27 mouse cellular contexts compared by ENCODE assay signal in the genomic region with DNA sequence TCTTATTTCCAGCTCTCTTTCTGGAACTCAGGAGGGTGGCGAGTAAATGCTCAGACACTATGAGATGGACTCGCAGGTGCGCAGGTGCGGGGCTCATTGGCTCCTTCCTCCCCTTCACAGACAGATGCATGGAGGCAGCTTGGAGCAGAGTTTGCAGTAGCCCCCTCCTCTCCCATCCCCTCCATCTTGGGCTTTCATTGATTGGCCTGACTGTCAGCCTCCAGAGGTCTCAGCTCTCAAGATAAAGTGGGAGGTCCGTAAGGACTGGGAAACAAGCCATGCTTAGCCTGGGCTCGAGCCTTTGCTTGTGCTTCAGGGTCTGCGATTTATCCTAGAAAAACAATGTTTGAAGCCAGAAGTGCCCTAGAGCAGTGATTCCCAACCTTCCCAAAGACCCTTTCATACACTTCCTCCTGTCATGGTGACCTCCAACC. TPM values are rescaled to one million over a fixed set of nuclear protein-coding genes. Genes with fewer than 3 reads are reported as not detected.
A peak's percentile ranks its signal among the peaks of the same experiment; 100 is the strongest.
DNase-seq lines count a peak whose midpoint lies in the region; ATAC-seq and TF ChIP-seq lines count a peak whose summit lies in the region.
"Had no signal": no experiment of that assay in that cellular context is flagged by ENCODE, and none has a peak within 500 bp of the region (broad histone marks: within the 10 kb centered on the region; RNA-seq: fewer than 3 reads in every experiment).

No protein-coding gene starts in this region.

- H3K4me3 ChIP-seq in heart, embryonic 11.5 days (ENCODE audit: low read depth, low read length) = no peak overlapping the region
- H3K4me3 ChIP-seq in kidney, embryonic 14.5 days (ENCODE audit: low read length) = no peak overlapping the region
- H3K4me3 ChIP-seq in lung, postnatal 0 days (ENCODE audit: low read depth, low read length) = no peak overlapping the region
- H3K4me3 ChIP-seq: embryonic facial prominence, embryonic 13.5 days; limb, embryonic 15.5 days; midbrain, embryonic 13.5 days had no signal

- TF ChIP-seq EP300 in lung, postnatal 0 days (IDR thresholded peaks at IDR 0.05) = no peak

- no peak for TF ChIP-seq CTCF in lung, postnatal 0 days (IDR thresholded peaks at IDR 0.05)

- H3K36me3 ChIP-seq in heart, embryonic 11.5 days (ENCODE audit: control insufficient read depth, insufficient read depth, low read length) = no peaks in the 10 kb centered on the region
- no peaks in the 10 kb centered on the region for H3K36me3 ChIP-seq in kidney, embryonic 14.5 days (ENCODE audit: control insufficient read depth, insufficient read depth, low read length)
- no peaks in the 10 kb centered on the region for H3K36me3 ChIP-seq in lung, postnatal 0 days (ENCODE audit: insufficient read depth, low read length)
- H3K36me3 ChIP-seq: embryonic facial prominence, embryonic 13.5 days; limb, embryonic 15.5 days; midbrain, embryonic 13.5 days had no signal

- DNase-seq in heart, postnatal 25 days (ENCODE audit: low spot score) = no peak
- no peak for DNase-seq in kidney, adult 11 months
- DNase-seq in lung, postnatal 0 days (ENCODE audit: low spot score) = no peak
- no peak for DNase-seq in lung, adult 18-20 months
- DNase-seq in adrenal gland, postnatal 4 days (ENCODE audit: low spot score in 2 of 2) = no peak
- DNase-seq: cerebellum, adult 11 months; cerebellum, postnatal 10 days; gastrocnemius, postnatal 25 days; kidney, postnatal 10 days; thymus, postnatal 36 days had no signal

- peak overlapping the region; percentile 100 for H3K27ac ChIP-seq in heart, embryonic 11.5 days (ENCODE audit: low read depth, low read length)
- H3K27ac ChIP-seq in kidney, embryonic 14.5 days (ENCODE audit: low read depth, low read length) = no peak overlapping the region
- H3K27ac ChIP-seq in lung, postnatal 0 days (ENCODE audit: low read length) = no peak overlapping the region; the same call in 1 of the 2 replicates
- H3K27ac ChIP-seq: embryonic facial prominence, embryonic 13.5 days; limb, embryonic 15.5 days; midbrain, embryonic 13.5 days had no signal

- no peaks in the 10 kb centered on the region for H3K27me3 ChIP-seq in heart, embryonic 11.5 days (ENCODE audit: control insufficient read depth, insufficient read depth, low read length)
- H3K27me3 ChIP-seq in kidney, embryonic 14.5 days (ENCODE audit: control insufficient read depth, insufficient read depth, low read length) = no peaks in the 10 kb centered on the region; the same call in 1 of the 2 replicates
- no peaks in the 10 kb centered on the region for H3K27me3 ChIP-seq in lung, postnatal 0 days (replicated peaks; ENCODE audit: insufficient read depth, low read length)
- H3K27me3 ChIP-seq: embryonic facial prominence, embryonic 13.5 days; limb, embryonic 15.5 days; midbrain, embryonic 13.5 days had no signal

- intact Hi-C loops in heart, postnatal 25 days (cut with DNase I) = no loop called here

- H3K4me1 ChIP-seq in heart, embryonic 11.5 days (ENCODE audit: control insufficient read depth, insufficient read depth, low read length) = peaks cover 35% of the 10 kb centered on the region
- peaks cover 11% of the 10 kb centered on the region; the same call in 1 of the 2 replicates for H3K4me1 ChIP-seq in kidney, embryonic 14.5 days (ENCODE audit: control insufficient read depth, insufficient read depth, low read length)
- H3K4me1 ChIP-seq in lung, postnatal 0 days (ENCODE audit: insufficient read depth, low read depth, low read length) = peaks cover 15% of the 10 kb centered on the region
- H3K4me1 ChIP-seq: limb, embryonic 15.5 days had no signal

- peak overlapping the region; percentile 74 for H3K9ac ChIP-seq in heart, embryonic 11.5 days (ENCODE audit: low read depth, low read length)
- no peak overlapping the region for H3K9ac ChIP-seq in kidney, embryonic 14.5 days (ENCODE audit: low read depth, low read length)
- no peak overlapping the region for H3K9ac ChIP-seq in lung, postnatal 0 days (replicated peaks; ENCODE audit: low read depth)
- H3K9ac ChIP-seq: embryonic facial prominence, embryonic 13.5 days; limb, embryonic 15.5 days; midbrain, embryonic 13.5 days had no signal

- ATAC-seq in heart, embryonic 11.5 days (replicated peaks; ENCODE audit: insufficient number of reproducible peaks, low FRiP score, low TSS enrichment) = no peak
- peak; percentile 47; the same call in 1 of the 2 replicates for ATAC-seq in kidney, embryonic 14.5 days (ENCODE audit: low FRiP score, low TSS enrichment)
- ATAC-seq in lung, postnatal 0 days = no peak
- ATAC-seq: forebrain, embryonic 16.5 days; midbrain, embryonic 13.5 days had no signal

- peak overlapping the region; percentile 46 for H3K4me2 ChIP-seq in heart, embryonic 11.5 days
- no peak overlapping the region for H3K4me2 ChIP-seq in kidney, embryonic 14.5 days (replicated peaks; ENCODE audit: low read depth, low read length)
- H3K4me2 ChIP-seq in lung, postnatal 0 days (replicated peaks; ENCODE audit: low read depth, low read length) = 0 out of 2 replicates have a peak overlapping the region, but pooled peaks have one; percentile 1
- H3K4me2 ChIP-seq: embryonic facial prominence, embryonic 13.5 days; limb, embryonic 15.5 days; midbrain, embryonic 13.5 days had no signal

- H3K9me3 ChIP-seq in heart, embryonic 11.5 days (replicated peaks; ENCODE audit: control insufficient read depth, low read length) = no peaks in the 10 kb centered on the region
- H3K9me3 ChIP-seq in kidney, embryonic 14.5 days (ENCODE audit: control insufficient read depth, low read length) = no peaks in the 10 kb centered on the region
- H3K9me3 ChIP-seq in lung, postnatal 0 days (ENCODE audit: low read length) = no peaks in the 10 kb centered on the region
- H3K9me3 ChIP-seq: embryonic facial prominence, embryonic 13.5 days; limb, embryonic 15.5 days; midbrain, embryonic 13.5 days had no signal

- WGBS in heart, embryonic 11.5 days (ENCODE audit: insufficient replicate concordance) = 36% methylated on average over 7 of the region's 7 CpGs
- WGBS in kidney, embryonic 14.5 days = 53% methylated on average over 7 of the region's 7 CpGs
- 20% methylated on average over 7 of the region's 7 CpGs for WGBS in lung, postnatal 0 days

RNA-seq across cellular contexts. Expression of a gene that starts 8.3 kb away (rescaled TPM):
- polyA plus RNA-seq in heart, embryonic 11.5 days (2014; fragmentation: Nextera tagmentation; extraction: Ambion mirVana) = 3,446 and 4,122 TPM in 2 replicates
- total RNA-seq in heart, postnatal 25 days (2021) = 1,000 to 10,000 TPM; 2,164 to 2,361 TPM
- polyA plus RNA-seq in kidney, embryonic 14.5 days (2014; fragmentation: Nextera tagmentation; extraction: Ambion mirVana) = 0.11 and 2.0 TPM in 2 replicates
- 16.4 and 19.1 TPM in 2 replicates for polyA plus RNA-seq in lung, postnatal 0 days (2015; fragmentation: Nextera tagmentation; extraction: Ambion mirVana)
- 10 to 100 TPM in 1 of 2 experiments, 1 to 10 TPM in 1; 5.3 to 21.8 TPM for total RNA-seq in adrenal gland, postnatal 4 days (2021)
- total RNA-seq: megakaryocyte progenitor cell, adult 5-6 weeks; MEL had no signal

RNA-seq across cellular contexts. Expression of a gene that starts 12.6 kb away (rescaled TPM):
- 60.3 and 62.1 TPM in 2 replicates for polyA plus RNA-seq in heart, embryonic 11.5 days (2014; fragmentation: Nextera tagmentation; extraction: Ambion mirVana)
- 10 to 100 TPM; 26.0 to 27.0 TPM for total RNA-seq in heart, postnatal 25 days (2021)
- 80.8 and 109 TPM in 2 replicates for polyA plus RNA-seq in kidney, embryonic 14.5 days (2014; fragmentation: Nextera tagmentation; extraction: Ambion mirVana)
- polyA plus RNA-seq in lung, postnatal 0 days (2015; fragmentation: Nextera tagmentation; extraction: Ambion mirVana) = 59.1 and 62.8 TPM in 2 replicates
- total RNA-seq in adrenal gland, postnatal 4 days (2021) = 10 to 100 TPM; 44.2 to 47.5 TPM

RNA-seq across cellular contexts. Expression of a gene that starts 26.0 kb away (rescaled TPM):
- not detected in 2 replicates for polyA plus RNA-seq in heart, embryonic 11.5 days (2014; fragmentation: Nextera tagmentation; extraction: Ambion mirVana)
- total RNA-seq in heart, postnatal 25 days (2021) = not detected
- not detected in 2 replicates for polyA plus RNA-seq in kidney, embryonic 14.5 days (2014; fragmentation: Nextera tagmentation; extraction: Ambion mirVana)
- not detected in 2 replicates for polyA plus RNA-seq in lung, postnatal 0 days (2015; fragmentation: Nextera tagmentation; extraction: Ambion mirVana)
- not detected for total RNA-seq in adrenal gland, postnatal 4 days (2021)
- total RNA-seq: adrenal gland, postnatal 14 days; CH12.LX; gastrocnemius, postnatal 25 days; layer of hippocampus, adult 18-20 months; layer of hippocampus, postnatal 25 days; left cerebral cortex, postnatal 14 days; megakaryocyte progenitor cell, adult 5-6 weeks; MEL had no signal
- polyA plus RNA-seq: embryonic facial prominence, embryonic 13.5 days; forebrain, embryonic 16.5 days; hindbrain, embryonic 11.5 days; intestine, embryonic 14.5 days; limb, embryonic 15.5 days; liver, embryonic 16.5 days; midbrain, embryonic 13.5 days; neural tube, embryonic 14.5 days had no signal

RNA-seq across cellular contexts. Expression of a gene that starts 36.0 kb away (rescaled TPM):
- polyA plus RNA-seq in heart, embryonic 11.5 days (2014; fragmentation: Nextera tagmentation; extraction: Ambion mirVana) = 2,306 and 2,903 TPM in 2 replicates
- over 10,000 TPM; 23,221 to 24,394 TPM for total RNA-seq in heart, postnatal 25 days (2021)
- polyA plus RNA-seq in kidney, embryonic 14.5 days (2014; fragmentation: Nextera tagmentation; extraction: Ambion mirVana) = 0.30 and 0.54 TPM in 2 replicates
- 61.0 and 79.5 TPM in 2 replicates for polyA plus RNA-seq in lung, postnatal 0 days (2015; fragmentation: Nextera tagmentation; extraction: Ambion mirVana)
- 1 to 10 TPM in 1 of 2 experiments, under 1 TPM in 1; 0.81 to 4.9 TPM for total RNA-seq in adrenal gland, postnatal 4 days (2021)
- total RNA-seq: megakaryocyte progenitor cell, adult 5-6 weeks; MEL had no signal

Comparison
In these comparisons a context has a peak if more than half of its experiments do, and no peak if none do; other contexts are left out.
1. RNA of a gene that starts 8.3 kb away (polyA plus RNA-seq): 3,446 to 4,122 TPM in heart, embryonic 11.5 days; 16.4 to 19.1 TPM in lung, postnatal 0 days and 0.11 to 2.0 TPM in kidney, embryonic 14.5 days; every median in the first group is over 100 times any median in the second.